Mouse (Mus musculus) liver, embryonic 13.5 days (tissue): ENCODE results near the gene Szt2. TPM values are rescaled to one million over a fixed set of nuclear protein-coding genes. Genes with fewer than 3 reads are reported as not detected.

ENCODE experiments used
- ATAC-seq: fragments of 200-750 bp; cut with Nextera tagmentation; 2 replicates; pipeline ENCODE4 v1.8.0; 2017; ENCODE audit warnings: low read depth, mild to moderate bottlenecking, moderate number of reproducible peaks, moderate library complexity
- DNase-seq: peaks from one replicate; pipeline ENCODE4 v3.0.0; 2022
- H3K27ac ChIP-seq: fragments of 300-500 bp; sonication (generic); 2 replicates; pipeline ENCODE4 v1.5.1; 2015; ENCODE audit warnings: moderate library complexity, mild to moderate bottlenecking, inconsistent platforms
- H3K27me3 ChIP-seq: fragments of 300-500 bp; sonication (generic); 2 replicates; pipeline ENCODE4 v1.6.1; 2015; ENCODE audit warnings: mild to moderate bottlenecking, inconsistent platforms
- H3K36me3 ChIP-seq: fragments of 300-500 bp; sonication (generic); 2 replicates; pipeline ENCODE4 v1.6.1; 2015; ENCODE audit warnings: mild to moderate bottlenecking, inconsistent platforms
- H3K4me1 ChIP-seq: fragments of 300-500 bp; sonication (generic); replicated peaks from 2 replicates; pipeline ENCODE4 v1.6.1; 2015; ENCODE audit warnings: inconsistent platforms
- H3K4me2 ChIP-seq: fragments of 300-500 bp; sonication (generic); 2 replicates; pipeline ENCODE4 v1.6.1; 2015; ENCODE audit warnings: inconsistent platforms, mild to moderate bottlenecking, moderate library complexity
- H3K4me3 ChIP-seq: fragments of 300-500 bp; sonication (generic); replicated peaks from 2 replicates; pipeline ENCODE4 v1.5.1; 2015; ENCODE audit warnings: mild to moderate bottlenecking, inconsistent platforms
- H3K9ac ChIP-seq: fragments of 300-500 bp; sonication (generic); 2 replicates; pipeline ENCODE4 v1.6.1; 2015; ENCODE audit warnings: mild to moderate bottlenecking, inconsistent platforms
- H3K9me3 ChIP-seq: fragments of 300-500 bp; sonication (generic); replicated peaks from 2 replicates; pipeline ENCODE4 v1.6.1; 2016; ENCODE audit warnings: inconsistent platforms
- WGBS: fragments of 180-500 bp; shearing (Covaris S2); methylation state at CpG from one replicate; pipeline ENCODE4 v1.1.7; 2015; ENCODE audit not compliant: insufficient replicate concordance; 5-methylcytosine and 5-hydroxymethylcytosine counted together
- polyA plus RNA-seq: library from polyadenylated mRNA; unstranded; fragments of >200 nt; fragmentation: Nextera tagmentation; extraction: Ambion mirVana; gene quantifications from 2 replicates; pipeline ENCODE4 v1.2.1, GENCODE M21; 2015

The Szt2 gene
- polyA plus RNA-seq, 1 experiment from 2014 or later: 2.0 TPM

DNA sequence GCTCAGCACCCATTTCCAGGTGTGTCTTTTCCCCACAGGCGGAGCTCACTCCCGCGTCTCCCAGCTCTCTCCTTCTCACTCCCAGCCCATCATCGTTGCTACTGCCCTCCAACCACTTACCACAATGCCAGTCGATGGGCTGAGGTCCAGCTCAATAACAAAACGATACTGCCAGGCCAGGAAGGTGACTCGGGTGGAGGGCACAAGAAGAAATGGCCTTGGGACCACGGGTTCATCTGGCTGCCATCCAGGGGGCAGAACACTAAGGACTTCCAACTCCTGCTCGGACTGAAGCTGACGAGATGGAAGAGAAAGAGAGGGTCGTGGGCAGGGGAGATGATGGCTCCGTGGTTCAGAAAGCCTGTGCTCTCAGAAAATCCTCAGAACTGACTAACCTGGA is 6.4 kb downstream of the Szt2 start:
- H3K36me3 ChIP-seq: peaks cover 68% of the 10 kb centered on the region
- no peaks in the 10 kb centered on the region for H3K27me3 ChIP-seq
- ATAC-seq (no peak), DNase-seq (no peak)
- no peak overlapping the region for H3K4me2 ChIP-seq
- H3K4me1 ChIP-seq: peaks cover 29% of the 10 kb centered on the region
- no peaks in the 10 kb centered on the region for H3K9me3 ChIP-seq
- no peak overlapping the region for H3K4me3 ChIP-seq
- WGBS: 90% methylated on average over 12 of the region's 12 CpGs
- H3K9ac ChIP-seq: no peak overlapping the region
- peak overlapping the region; percentile 54; the same call in 1 of the 2 replicates for H3K27ac ChIP-seq

- Histone ChIP-seq H3K9ac (no peak overlapping the region), H3K4me3 (no peak overlapping the region), H3K27ac (peak overlapping the region; percentile 54), H3K9me3 (no peaks in the 10 kb centered on the region), H3K4me1 (peaks cover 21% of the 10 kb centered on the region), H3K4me2 (no peak overlapping the region), H3K36me3 (peaks cover 76% of the 10 kb centered on the region), H3K27me3 (no peaks in the 10 kb centered on the region)
- ATAC-seq (peak; percentile 90), DNase-seq (peak; percentile 38)
- 39% methylated on average over 5 of the region's 5 CpGs for WGBS
Observed at GRCm38 (mm10) chr4:118401918-118402317, 7.2 kb downstream of the Szt2 start.

- Histone ChIP-seq H3K4me1 (peaks cover 21% of the 10 kb centered on the region), H3K4me3 (no peak overlapping the region), H3K9ac (no peak overlapping the region; the same call in 1 of the 2 replicates), H3K4me2 (no peak overlapping the region), H3K27me3 (no peaks in the 10 kb centered on the region), H3K9me3 (no peaks in the 10 kb centered on the region), H3K36me3 (peaks cover 81% of the 10 kb centered on the region), H3K27ac (no peak overlapping the region)
- ATAC-seq: no peak
- no peak for DNase-seq
- 83% methylated on average over 3 of the region's 3 CpGs for WGBS
Observed at GRCm38 (mm10) chr4:118401421-118401820, 7.7 kb downstream of the Szt2 start.

- 88% methylated on average over 6 of the region's 6 CpGs for WGBS
- DNase-seq (no peak), ATAC-seq (no peak)
- H3K27me3 ChIP-seq: no peaks in the 10 kb centered on the region
- H3K4me2 ChIP-seq: no peak overlapping the region
- no peak overlapping the region for H3K9ac ChIP-seq
- no peak overlapping the region for H3K4me3 ChIP-seq
- no peak overlapping the region for H3K27ac ChIP-seq
- peaks cover 95% of the 10 kb centered on the region for H3K36me3 ChIP-seq
- no peaks in the 10 kb centered on the region for H3K9me3 ChIP-seq
- peaks cover 18% of the 10 kb centered on the region for H3K4me1 ChIP-seq
Observed at GRCm38 (mm10) chr4:118398400-118398799, 10.7 kb downstream of the Szt2 start.

DNA sequence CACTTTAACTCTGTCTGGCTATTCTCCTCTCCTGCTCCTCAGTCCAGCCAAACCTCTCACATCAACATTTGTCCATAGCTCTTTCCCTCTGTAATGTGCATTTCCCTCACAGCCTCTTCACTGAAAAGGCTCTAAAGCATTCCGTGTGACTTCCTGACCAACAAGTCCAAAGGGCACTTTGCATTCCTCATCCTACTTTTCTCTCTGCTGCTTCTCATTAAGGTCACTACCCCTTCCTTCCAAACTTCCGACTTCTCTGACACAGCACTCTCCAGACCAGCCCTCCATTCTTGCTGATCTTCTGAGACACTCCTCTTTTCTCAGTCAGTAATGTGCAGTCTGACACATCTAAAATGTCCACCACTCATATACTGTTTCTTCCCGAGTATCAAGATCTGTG is 12.6 kb downstream of the Szt2 start:
- Histone ChIP-seq H3K36me3 (peaks cover 95% of the 10 kb centered on the region), H3K9ac (no peak overlapping the region), H3K4me1 (peaks cover under 1% of the 10 kb centered on the region; the same call in 1 of the 2 replicates), H3K4me3 (no peak overlapping the region), H3K9me3 (no peaks in the 10 kb centered on the region), H3K4me2 (no peak overlapping the region), H3K27me3 (no peaks in the 10 kb centered on the region), H3K27ac (no peak overlapping the region)
- ATAC-seq (no peak), DNase-seq (no peak)
- WGBS: 66% methylated on average over 3 of the region's 3 CpGs

DNA sequence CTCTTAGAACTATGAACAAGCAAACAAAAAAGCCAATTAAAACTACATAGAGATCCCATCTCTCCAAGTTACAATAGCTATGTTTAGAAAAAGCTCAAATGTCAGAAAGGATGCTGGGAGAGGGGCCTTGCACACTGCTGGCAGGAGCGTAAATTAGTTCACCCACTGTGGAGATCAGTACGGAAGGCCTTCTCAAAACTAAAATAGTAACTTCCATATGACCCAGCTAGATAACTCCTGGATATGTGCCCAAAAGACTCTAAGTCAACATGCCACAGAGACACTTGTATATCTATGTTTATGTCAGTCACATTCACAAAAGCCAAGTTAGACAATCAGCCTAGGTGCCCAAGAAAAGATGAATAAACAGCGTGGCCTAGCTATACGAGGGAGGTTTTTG is 13.8 kb downstream of the Szt2 start:
- DNase-seq: no peak
- ATAC-seq: no peak
- no peak overlapping the region for H3K4me3 ChIP-seq
- H3K4me2 ChIP-seq: no peak overlapping the region
- no peak overlapping the region for H3K9ac ChIP-seq
- H3K9me3 ChIP-seq: no peaks in the 10 kb centered on the region
- no peak overlapping the region for H3K27ac ChIP-seq
- H3K27me3 ChIP-seq: no peaks in the 10 kb centered on the region
- WGBS: 77% methylated on average over 4 of the region's 4 CpGs
- peaks cover 96% of the 10 kb centered on the region for H3K36me3 ChIP-seq
- H3K4me1 ChIP-seq: no peaks in the 10 kb centered on the region

- Histone ChIP-seq H3K27ac (no peak overlapping the region), H3K4me3 (no peak overlapping the region), H3K4me1 (no peaks in the 10 kb centered on the region), H3K9ac (no peak overlapping the region), H3K27me3 (no peaks in the 10 kb centered on the region), H3K9me3 (no peaks in the 10 kb centered on the region), H3K4me2 (no peak overlapping the region), H3K36me3 (peaks cover 96% of the 10 kb centered on the region)
- 69% methylated on average over 6 of the region's 6 CpGs for WGBS
- DNase-seq (no peak), ATAC-seq (no peak)
Observed at GRCm38 (mm10) chr4:118394505-118394904, 14.6 kb downstream of the Szt2 start.

DNA sequence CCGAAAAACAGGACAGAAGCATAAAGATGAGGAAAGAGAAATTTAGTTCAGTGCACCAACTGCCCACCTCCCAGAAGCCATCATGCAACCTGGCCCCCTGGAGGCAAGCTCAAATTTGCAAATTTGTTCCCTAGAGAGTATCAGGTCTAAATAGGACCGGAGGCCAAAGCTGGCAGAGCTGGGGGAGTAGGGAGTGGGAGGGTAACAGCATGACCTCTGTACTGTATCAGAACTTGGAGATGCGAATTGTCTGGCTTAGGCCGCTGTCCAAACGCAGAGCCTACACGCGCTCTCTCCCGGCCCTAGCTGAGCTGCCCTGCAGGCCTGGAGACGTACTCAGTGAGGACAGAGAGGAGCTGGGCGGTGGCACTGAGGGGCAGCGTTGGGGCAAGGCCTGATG is 18.9 kb downstream of the Szt2 start:
- Histone ChIP-seq H3K4me2 (no peak overlapping the region), H3K27ac (no peak overlapping the region), H3K27me3 (no peaks in the 10 kb centered on the region), H3K4me1 (no peaks in the 10 kb centered on the region), H3K9ac (no peak overlapping the region), H3K9me3 (no peaks in the 10 kb centered on the region), H3K36me3 (peaks cover 99% of the 10 kb centered on the region), H3K4me3 (no peak overlapping the region)
- WGBS: 84% methylated on average over 11 of the region's 11 CpGs
- ATAC-seq (no peak), DNase-seq (no peak)

DNA sequence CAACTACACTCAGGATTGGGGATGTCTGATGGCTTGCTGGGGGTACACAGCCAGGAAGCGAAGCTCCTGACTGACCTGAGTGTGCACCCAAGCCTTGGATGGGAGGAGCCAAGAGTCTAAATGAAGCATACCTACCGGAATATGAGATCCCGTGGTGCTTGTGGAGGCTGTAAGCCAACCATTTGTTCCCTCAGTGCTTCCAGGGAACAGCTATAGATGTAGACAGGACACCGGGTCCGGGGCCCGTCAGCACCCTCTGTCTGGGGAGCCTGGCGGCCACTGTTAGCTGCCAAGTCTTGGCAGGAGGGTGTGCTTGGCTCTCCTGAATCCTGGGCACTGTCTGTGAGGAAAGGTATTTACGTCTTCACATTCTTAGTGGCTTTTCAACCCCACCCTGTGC is 21.8 kb downstream of the Szt2 start:
- H3K27ac ChIP-seq: no peak overlapping the region
- ATAC-seq (no peak), DNase-seq (no peak)
- H3K4me3 ChIP-seq: no peak overlapping the region
- H3K9ac ChIP-seq: no peak overlapping the region
- WGBS: 92% methylated on average over 8 of the region's 8 CpGs
- no peaks in the 10 kb centered on the region for H3K9me3 ChIP-seq
- peaks cover 100% of the 10 kb centered on the region for H3K36me3 ChIP-seq
- no peak overlapping the region for H3K4me2 ChIP-seq
- no peaks in the 10 kb centered on the region for H3K27me3 ChIP-seq
- H3K4me1 ChIP-seq: no peaks in the 10 kb centered on the region

GRCm38 (mm10) chr4:118383271-118383670 is 25.8 kb downstream of the Szt2 start:
- Histone ChIP-seq H3K36me3 (peaks cover 95% of the 10 kb centered on the region), H3K4me2 (no peak overlapping the region), H3K9me3 (no peaks in the 10 kb centered on the region), H3K4me1 (no peaks in the 10 kb centered on the region), H3K27ac (no peak overlapping the region), H3K27me3 (no peaks in the 10 kb centered on the region), H3K4me3 (no peak overlapping the region), H3K9ac (no peak overlapping the region)
- 86% methylated on average over 7 of the region's 7 CpGs for WGBS
- no peak for ATAC-seq
- DNase-seq: no peak

GRCm38 (mm10) chr4:118375999-118376398 is 33.1 kb downstream of the Szt2 start:
- peaks cover 95% of the 10 kb centered on the region for H3K36me3 ChIP-seq

GRCm38 (mm10) chr4:118371822-118372221 is 37.3 kb downstream of the Szt2 start:
- Histone ChIP-seq H3K27me3 (no peaks in the 10 kb centered on the region), H3K4me1 (no peaks in the 10 kb centered on the region), H3K9ac (no peak overlapping the region), H3K9me3 (no peaks in the 10 kb centered on the region), H3K36me3 (peaks cover 91% of the 10 kb centered on the region), H3K4me3 (no peak overlapping the region), H3K4me2 (no peak overlapping the region), H3K27ac (no peak overlapping the region)
- ATAC-seq (no peak), DNase-seq (no peak)
- 89% methylated on average over 13 of the region's 13 CpGs for whole genome bisulfite sequencing

More at GRCm38 (mm10) chr4:118375999-118376398, 33.1 kb downstream of the Szt2 start:
- Histone ChIP-seq H3K27ac (no peak overlapping the region), H3K4me2 (no peak overlapping the region), H3K9ac (no peak overlapping the region), H3K9me3 (no peaks in the 10 kb centered on the region), H3K27me3 (no peaks in the 10 kb centered on the region), H3K4me3 (no peak overlapping the region), H3K4me1 (no peaks in the 10 kb centered on the region)
- DNase-seq (no peak), ATAC-seq (no peak)
- WGBS: 84% methylated on average over 6 of the region's 6 CpGs
